Mouse (Mus musculus) G1E (cell line): ENCODE measurements around the gene Tamm41. TPM values are rescaled to one million over a fixed set of nuclear protein-coding genes. Genes with fewer than 3 reads are reported as not detected.
A peak's percentile ranks its signal among the peaks of the same experiment; 100 is the strongest.

Source experiments
- ATAC-seq: 2 replicates; pipeline ENCODE4 v1.8.0; 2016; ENCODE audit warnings: mild to moderate bottlenecking; ENCODE audit not compliant: insufficient number of reproducible peaks, poor library complexity, low FRiP score, severe bottlenecking; ENCODE audit errors: extremely low read depth
- DNase-seq: peaks from one replicate; pipeline ENCODE4 v3.0.0; 2012; ENCODE audit warnings: low spot score
- H3K27me3 ChIP-seq: 2 replicates; pipeline ENCODE4 v1.6.1; 2012; ENCODE audit warnings: mild to moderate bottlenecking, low read length, inconsistent platforms; ENCODE audit not compliant: insufficient read depth
- H3K36me3 ChIP-seq: replicated peaks from 2 replicates; pipeline ENCODE3; 2012; ENCODE audit warnings: mild to moderate bottlenecking, inconsistent platforms
- H3K4me1 ChIP-seq: 2 replicates; pipeline ENCODE4 v1.6.1; 2012; ENCODE audit warnings: low read depth, low read length, inconsistent platforms, mixed read lengths; ENCODE audit not compliant: insufficient read depth
- H3K4me3 ChIP-seq: 2 replicates; pipeline ENCODE4 v1.5.1; 2012; ENCODE audit warnings: low read depth, mild to moderate bottlenecking, inconsistent platforms, low read length, moderate library complexity, mixed read lengths
- H3K9me3 ChIP-seq: replicated peaks from 2 replicates; pipeline ENCODE4 v1.6.1; 2012; ENCODE audit warnings: inconsistent platforms
- CTCF ChIP-seq: IDR thresholded peaks from 2 replicates; pipeline ENCODE4 v1.5.1; 2012; ENCODE audit warnings: low read depth, low read length, inconsistent platforms, mixed read lengths
- GATA1 ChIP-seq: IDR thresholded peaks from 2 replicates; pipeline ENCODE4 v1.6.1; 2012; ENCODE audit warnings: borderline replicate concordance, low read length, inconsistent platforms, mixed read lengths
- GATA2 ChIP-seq: IDR thresholded peaks from 2 replicates; pipeline ENCODE4 v1.6.1; 2012; ENCODE audit warnings: low read depth, low read length, inconsistent platforms, borderline replicate concordance
- POLR2AphosphoS5 ChIP-seq: IDR thresholded peaks from 2 replicates; pipeline ENCODE4 v1.6.1; 2012; ENCODE audit warnings: low read depth, low read length, inconsistent platforms; ENCODE audit not compliant: insufficient replicate concordance
- TAL1 ChIP-seq: conservative IDR thresholded peaks from 2 replicates; pipeline ENCODE4 v1.6.1; 2012; ENCODE audit warnings: low read depth, low read length, inconsistent platforms, mixed read lengths
- polyA plus RNA-seq: library from polyadenylated mRNA; stranded (reverse); fragments of >175 nt; gene quantifications from 2 replicates; pipeline ENCODE4 v1.2.3, GENCODE M21; 2012
- total RNA-seq, 2 experiments: library from RNA; stranded (forward) in 1 of 2; stranded (reverse) in 1 of 2; fragments of 200-1000 nt in 1 of 2; fragments of >200 nt in 1 of 2; fragmentation: Nextera tagmentation in 1 of 2; gene quantifications; 2 replicates each; pipeline ENCODE4 v1.2.3; 2014 to 2017

The Tamm41 gene
- total and polyA plus RNA-seq, 3 experiments, result 20.9 to 47.4 (median 26.4) TPM

GRCm38 (mm10) chr6:115047816-115048215 lies 10.1 kb upstream of the Tamm41 start:
- TF ChIP-seq GATA1 (no peak), TAL1 (no peak), CTCF (no peak), GATA2 (no peak), POLR2AphosphoS5 (no peak)

GRCm38 (mm10) chr6:115046064-115046463 lies 8.4 kb upstream of the Tamm41 start:
- ATAC-seq, result no peak
- peaks cover 4% of the 10 kb centered on the region; the same call in 1 of the 2 replicates for H3K27me3 ChIP-seq
- no peak overlapping the region for H3K4me3 ChIP-seq
- no peak for DNase-seq
- H3K9me3 ChIP-seq, result no peaks in the 10 kb centered on the region
- TF ChIP-seq CTCF (no peak), GATA2 (no peak), GATA1 (no peak), POLR2AphosphoS5 (no peak), TAL1 (no peak)
- H3K4me1 ChIP-seq, result no peaks in the 10 kb centered on the region
- no peaks in the 10 kb centered on the region for H3K36me3 ChIP-seq

More at GRCm38 (mm10) chr6:115047816-115048215, 10.1 kb upstream of the Tamm41 start:
- DNase-seq (no peak), ATAC-seq (no peak)
- H3K36me3 ChIP-seq, result no peaks in the 10 kb centered on the region
- no peaks in the 10 kb centered on the region for H3K4me1 ChIP-seq
- H3K9me3 ChIP-seq, result no peaks in the 10 kb centered on the region
- peaks cover 9% of the 10 kb centered on the region for H3K27me3 ChIP-seq
- no peak overlapping the region for H3K4me3 ChIP-seq

DNA sequence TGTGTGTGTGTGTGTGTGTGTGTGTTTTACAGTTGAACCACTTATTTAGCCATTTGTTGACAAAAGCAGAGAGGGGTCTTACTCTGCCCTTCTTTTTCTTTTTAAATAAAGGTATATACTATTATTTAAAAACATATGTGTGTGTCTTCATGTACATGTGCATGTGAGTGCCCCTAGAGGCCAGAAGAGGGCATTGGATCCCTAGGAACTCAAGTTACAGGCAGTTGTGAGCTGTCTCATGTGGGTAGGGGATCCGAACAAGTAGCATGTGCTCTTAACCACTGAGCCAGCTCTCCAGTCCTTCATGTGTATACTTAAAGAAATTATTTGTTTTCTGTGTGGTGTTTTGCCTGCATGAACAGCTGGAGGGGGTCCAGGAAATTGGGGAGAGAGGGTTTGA lies 7.0 kb upstream of the Tamm41 start:
- Histone ChIP-seq H3K4me1 (no peaks in the 10 kb centered on the region), H3K4me3 (no peak overlapping the region), H3K27me3 (peaks cover 9% of the 10 kb centered on the region), H3K36me3 (no peaks in the 10 kb centered on the region), H3K9me3 (no peaks in the 10 kb centered on the region)
- TF ChIP-seq CTCF (0 out of 2 replicates have a peak, but pooled peaks have one; percentile 9), GATA1 (no peak)
- ATAC-seq, result 0 out of 2 replicates have a peak, but pooled peaks have one; percentile 28
- DNase-seq, result no peak

DNA sequence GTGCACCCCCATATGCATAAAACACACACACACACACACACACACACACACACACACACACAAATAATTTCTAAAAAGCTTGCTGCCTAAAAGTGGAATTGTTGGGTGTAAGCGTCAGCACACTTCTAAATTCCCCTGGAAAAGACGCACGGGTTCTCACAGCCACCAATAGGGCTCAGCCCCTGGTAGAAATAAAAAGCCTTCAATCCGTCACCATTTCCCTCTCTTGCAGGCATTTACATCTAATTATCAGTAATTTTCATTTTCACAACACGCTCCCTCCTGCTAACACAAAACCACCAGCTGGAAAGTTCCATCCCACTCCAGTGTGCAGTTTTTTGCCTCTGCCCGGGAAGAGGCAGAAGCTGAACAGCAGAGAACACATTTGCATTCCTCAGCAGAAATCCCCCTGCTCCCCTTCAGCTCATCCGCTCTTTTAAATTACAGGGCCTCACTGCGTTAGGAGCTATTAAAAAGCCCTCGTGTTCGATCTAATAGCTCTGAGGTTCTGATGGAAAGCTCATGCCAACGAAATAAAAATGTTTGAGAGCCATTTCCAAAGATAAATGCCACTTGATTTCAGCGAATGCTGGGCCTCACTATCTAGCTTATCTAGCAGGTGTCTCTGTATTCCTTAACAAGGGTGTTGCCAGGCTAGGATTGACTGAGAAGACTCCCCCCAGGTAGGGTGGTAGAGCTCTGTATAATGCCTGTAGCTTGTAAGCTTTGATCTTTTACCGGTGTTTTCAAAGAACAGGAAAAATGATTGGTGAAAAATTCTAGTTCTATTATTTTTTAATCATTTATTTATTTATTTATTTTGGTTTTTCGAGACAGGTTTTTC lies 6.2 kb upstream of the Tamm41 start:
- ATAC-seq (no peak), DNase-seq (no peak)
- no peaks in the 10 kb centered on the region for H3K4me1 ChIP-seq
- no peak overlapping the region for H3K4me3 ChIP-seq
- TF ChIP-seq CTCF (no peak), GATA2 (no peak), GATA1 (no peak), POLR2AphosphoS5 (no peak), TAL1 (no peak)
- peaks cover 9% of the 10 kb centered on the region for H3K27me3 ChIP-seq
- H3K9me3 ChIP-seq, result no peaks in the 10 kb centered on the region
- no peaks in the 10 kb centered on the region for H3K36me3 ChIP-seq

DNA sequence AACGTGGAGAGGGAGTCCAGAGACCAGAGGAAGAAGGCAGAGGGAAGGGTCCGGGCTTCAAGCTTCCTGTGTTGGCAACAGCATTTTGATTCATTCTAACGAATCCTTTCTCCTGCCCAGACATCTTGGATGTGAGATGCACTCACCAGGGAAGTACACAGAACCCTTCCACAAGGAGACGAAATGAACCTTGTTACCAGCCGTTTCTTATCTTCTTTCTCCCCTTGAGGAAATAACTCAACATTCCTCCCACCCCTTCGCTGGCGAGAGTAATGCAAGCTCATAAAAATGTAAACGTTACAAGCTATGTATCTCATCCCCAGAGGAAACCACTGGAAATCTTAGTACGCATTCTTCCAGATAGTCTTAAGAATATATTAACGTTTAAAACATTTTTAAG lies 4.9 kb upstream of the Tamm41 start:
- Histone ChIP-seq H3K4me3 (no peak overlapping the region), H3K36me3 (no peaks in the 10 kb centered on the region), H3K27me3 (peaks cover 9% of the 10 kb centered on the region), H3K9me3 (no peaks in the 10 kb centered on the region), H3K4me1 (peaks cover 2% of the 10 kb centered on the region; the same call in 1 of the 2 replicates)
- TF ChIP-seq GATA2, result no peak
- no peak for TF ChIP-seq TAL1
- TF ChIP-seq CTCF, result no peak
- TF ChIP-seq GATA1, result no peak
- TF ChIP-seq POLR2AphosphoS5, result no peak
- ATAC-seq (no peak), DNase-seq (no peak)

- Histone ChIP-seq H3K36me3 (peaks cover 72% of the 10 kb centered on the region), H3K4me3 (no peak overlapping the region), H3K27me3 (no peaks in the 10 kb centered on the region), H3K9me3 (no peaks in the 10 kb centered on the region), H3K4me1 (peaks cover 19% of the 10 kb centered on the region)
- ATAC-seq, result no peak
- no peak for DNase-seq
- TF ChIP-seq GATA1 (no peak), POLR2AphosphoS5 (no peak), TAL1 (no peak), GATA2 (no peak), CTCF (no peak)
Measured at GRCm38 (mm10) chr6:115033441-115033840, 4.2 kb downstream of the Tamm41 start.

GRCm38 (mm10) chr6:115030098-115030497 lies 7.6 kb downstream of the Tamm41 start:
- H3K4me1 ChIP-seq, result no peaks in the 10 kb centered on the region
- DNase-seq (no peak), ATAC-seq (no peak)
- H3K9me3 ChIP-seq, result no peaks in the 10 kb centered on the region
- H3K4me3 ChIP-seq, result no peak overlapping the region
- TF ChIP-seq GATA1, result no peak
- H3K36me3 ChIP-seq, result peaks cover 91% of the 10 kb centered on the region
- H3K27me3 ChIP-seq, result no peaks in the 10 kb centered on the region
